Mouse (Mus musculus): ENCODE results near the gene Slc24a3. TPM values are rescaled to one million over a fixed set of nuclear protein-coding genes. Genes with fewer than 3 reads are reported as not detected.

Slc24a3 gene
- polyA plus RNA-seq, 1 experiment from 2014 or later: 1.8 TPM

DNA sequence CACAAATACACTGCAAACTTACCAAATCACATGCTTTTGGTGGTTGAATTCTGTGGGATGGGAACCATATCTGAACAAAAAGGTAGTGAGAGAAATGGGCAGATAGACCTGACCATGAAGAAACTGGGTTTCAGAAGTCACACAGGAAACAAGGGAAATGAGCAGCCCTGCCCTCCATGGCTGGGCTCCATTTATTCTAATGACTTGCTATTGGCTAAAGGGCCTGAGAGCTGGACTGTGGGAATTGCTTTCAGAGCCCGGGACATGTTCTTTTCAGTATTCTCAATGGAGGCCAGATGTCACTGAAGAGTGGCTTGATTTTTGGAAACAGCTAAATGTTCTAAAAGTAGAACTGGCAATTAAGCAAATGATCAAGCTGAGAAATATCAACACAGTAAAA, 120.9 kb downstream of the Slc24a3 start:
- Histone ChIP-seq H3K9ac (no peak overlapping the region), H3K4me2 (no peak overlapping the region), H3K4me1 (replicated peaks) (no peaks in the 10 kb centered on the region), H3K9me3 (replicated peaks) (no peaks in the 10 kb centered on the region), H3K36me3 (no peaks in the 10 kb centered on the region), H3K27me3 (no peaks in the 10 kb centered on the region), H3K27ac (no peak overlapping the region), H3K4me3 (no peak overlapping the region)
- 72% methylated on average over 1 of the region's 1 CpGs for WGBS
- ATAC-seq (replicated peaks; ENCODE audit: insufficient number of reproducible peaks, insufficient read depth, low FRiP score, low read depth): no peak

DNA sequence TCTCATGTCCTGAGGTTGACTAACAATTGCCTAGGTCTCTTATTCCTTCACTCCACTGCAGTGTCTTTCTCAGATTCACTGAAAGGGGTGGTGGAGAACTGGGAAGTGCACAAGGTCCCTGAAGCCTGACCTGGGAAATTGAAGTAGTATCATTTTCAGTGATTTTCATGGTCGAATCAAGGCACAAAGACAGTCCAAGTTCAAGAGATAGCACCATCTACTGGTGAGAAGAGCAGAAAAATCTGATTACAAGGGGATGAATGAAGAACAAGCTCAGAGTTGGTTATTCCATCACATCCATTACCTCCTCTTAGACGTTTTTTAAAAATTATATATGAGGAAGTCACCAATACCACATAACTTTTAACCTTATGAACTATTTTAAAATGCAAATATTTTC, 123.9 kb downstream of the Slc24a3 start:
- 20% methylated on average over 2 of the region's 2 CpGs for WGBS
- no peak overlapping the region for H3K4me3 ChIP-seq
- H3K36me3 ChIP-seq: no peaks in the 10 kb centered on the region
- no peaks in the 10 kb centered on the region for H3K9me3 ChIP-seq (replicated peaks)
- H3K27me3 ChIP-seq: no peaks in the 10 kb centered on the region
- H3K27ac ChIP-seq: no peak overlapping the region
- H3K9ac ChIP-seq: no peak overlapping the region
- no peak for ATAC-seq (replicated peaks; ENCODE audit: insufficient number of reproducible peaks, insufficient read depth, low FRiP score, low read depth)
- H3K4me2 ChIP-seq: no peak overlapping the region
- H3K4me1 ChIP-seq (replicated peaks): no peaks in the 10 kb centered on the region

DNA sequence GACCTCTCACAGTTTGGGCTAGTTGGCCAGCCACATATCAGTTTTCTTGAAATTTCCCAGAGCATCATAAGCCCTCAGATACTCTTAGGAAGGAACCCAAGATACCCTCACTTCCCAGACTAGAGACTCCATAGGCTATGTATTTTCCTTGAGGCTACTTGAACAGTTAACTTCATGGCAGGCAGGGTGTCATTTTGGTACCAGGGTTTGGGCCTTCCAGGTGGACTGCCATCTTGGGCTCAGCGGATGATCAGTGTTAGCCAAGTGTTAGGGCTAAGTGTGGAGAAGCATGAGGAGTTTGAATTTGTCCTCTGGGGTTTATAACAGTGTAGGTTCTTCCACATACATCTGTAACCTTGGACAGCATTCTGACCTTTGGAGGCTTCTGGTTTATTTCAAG, 124.6 kb downstream of the Slc24a3 start:
- ATAC-seq (replicated peaks; ENCODE audit: insufficient number of reproducible peaks, insufficient read depth, low FRiP score, low read depth): no peak
- Histone ChIP-seq H3K36me3 (no peaks in the 10 kb centered on the region), H3K27me3 (no peaks in the 10 kb centered on the region), H3K4me3 (no peak overlapping the region), H3K9ac (no peak overlapping the region), H3K9me3 (replicated peaks) (no peaks in the 10 kb centered on the region), H3K4me1 (replicated peaks) (no peaks in the 10 kb centered on the region), H3K27ac (no peak overlapping the region), H3K4me2 (no peak overlapping the region)
- 89% methylated on average over 1 of the region's 1 CpGs for WGBS

DNA sequence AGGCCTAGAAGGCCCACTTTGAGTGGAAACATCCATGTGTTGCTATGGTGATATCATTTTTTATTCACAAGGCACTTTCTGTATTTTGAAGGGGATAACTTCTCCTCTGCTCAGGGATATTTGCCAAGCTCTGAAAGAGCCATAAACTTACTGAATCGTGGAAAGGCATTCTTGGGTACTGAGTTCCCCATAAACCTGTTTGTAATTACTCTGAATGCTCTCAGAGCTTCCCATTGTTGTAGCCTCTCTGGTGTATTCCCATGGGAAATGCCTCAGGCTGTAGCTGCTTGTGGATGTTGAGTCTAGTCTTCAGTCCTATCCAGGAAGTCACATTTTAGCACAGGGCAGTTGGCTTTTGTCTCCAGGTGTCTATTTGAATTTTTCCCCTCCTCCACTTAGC, 125.3 kb downstream of the Slc24a3 start:
- no peaks in the 10 kb centered on the region for H3K27me3 ChIP-seq

GRCm38 (mm10) chr2:145296906-145297305, 129.4 kb downstream of the Slc24a3 start:
- Histone ChIP-seq H3K9me3 (replicated peaks) (no peaks in the 10 kb centered on the region), H3K4me3 (no peak overlapping the region), H3K4me2 (no peak overlapping the region), H3K36me3 (no peaks in the 10 kb centered on the region), H3K9ac (no peak overlapping the region), H3K27me3 (no peaks in the 10 kb centered on the region), H3K4me1 (replicated peaks) (no peaks in the 10 kb centered on the region), H3K27ac (no peak overlapping the region)
- 73% methylated on average over 1 of the region's 1 CpGs for WGBS
- no peak for ATAC-seq (replicated peaks; ENCODE audit: insufficient number of reproducible peaks, insufficient read depth, low FRiP score, low read depth)

More for the DNA sequence above, 125.3 kb downstream of the Slc24a3 start:
- no peak for ATAC-seq (replicated peaks; ENCODE audit: insufficient number of reproducible peaks, insufficient read depth, low FRiP score, low read depth)
- H3K4me1 ChIP-seq (replicated peaks): no peaks in the 10 kb centered on the region
- H3K27ac ChIP-seq: no peak overlapping the region
- H3K36me3 ChIP-seq: no peaks in the 10 kb centered on the region
- 52% methylated on average over 1 of the region's 1 CpGs for WGBS
- no peak overlapping the region for H3K4me2 ChIP-seq
- H3K9ac ChIP-seq: no peak overlapping the region
- H3K4me3 ChIP-seq: no peak overlapping the region
- no peaks in the 10 kb centered on the region for H3K9me3 ChIP-seq (replicated peaks)

- 54% methylated on average over 5 of the region's 5 CpGs for WGBS
- Histone ChIP-seq H3K4me3 (no peak overlapping the region), H3K9me3 (replicated peaks) (no peaks in the 10 kb centered on the region), H3K27ac (no peak overlapping the region), H3K4me1 (replicated peaks) (no peaks in the 10 kb centered on the region), H3K4me2 (no peak overlapping the region), H3K27me3 (no peaks in the 10 kb centered on the region), H3K9ac (no peak overlapping the region), H3K36me3 (no peaks in the 10 kb centered on the region)
- no peak for ATAC-seq (replicated peaks; ENCODE audit: insufficient number of reproducible peaks, insufficient read depth, low FRiP score, low read depth)
Observed at GRCm38 (mm10) chr2:145299914-145300699, 132.6 kb downstream of the Slc24a3 start.

DNA sequence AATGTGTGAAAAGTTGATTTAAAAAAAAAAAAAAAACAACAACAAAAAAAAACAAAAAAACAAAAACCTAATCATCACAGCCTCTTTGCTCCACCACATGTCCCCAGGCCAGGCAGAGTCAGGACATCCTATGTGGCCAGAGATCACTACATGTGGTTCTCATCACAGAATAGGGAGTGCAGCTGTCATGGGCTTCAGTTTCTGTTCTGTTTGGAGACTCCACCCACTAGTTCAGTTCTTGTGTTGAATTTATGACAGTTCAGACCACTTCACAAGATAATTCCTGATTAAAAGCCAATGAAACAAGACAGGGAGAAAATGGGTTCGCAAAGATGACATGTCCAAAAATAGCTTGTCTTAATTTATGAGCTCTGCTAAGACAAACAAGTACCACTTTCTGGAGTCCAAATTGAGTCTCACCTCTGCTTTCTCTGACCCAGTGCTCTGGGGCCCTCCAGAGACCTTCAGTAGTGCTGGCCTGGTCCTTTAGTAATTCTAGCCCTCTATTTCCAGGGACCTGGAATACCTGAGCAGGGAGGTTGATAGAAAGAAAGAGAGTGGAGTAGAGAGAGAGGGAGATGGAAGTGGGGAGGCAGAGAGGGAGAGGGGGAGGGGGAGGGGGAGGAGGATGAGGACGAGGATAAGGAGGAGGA, 139.8 kb downstream of the Slc24a3 start:
- H3K4me3 ChIP-seq: no peak overlapping the region
- no peak for ATAC-seq (replicated peaks; ENCODE audit: insufficient number of reproducible peaks, insufficient read depth, low FRiP score, low read depth)
- no peak overlapping the region for H3K4me2 ChIP-seq
- H3K4me1 ChIP-seq (replicated peaks): no peaks in the 10 kb centered on the region
- no peaks in the 10 kb centered on the region for H3K27me3 ChIP-seq
- no peak overlapping the region for H3K9ac ChIP-seq
- no peak overlapping the region for H3K27ac ChIP-seq
- no peaks in the 10 kb centered on the region for H3K36me3 ChIP-seq
- WGBS: 43% methylated on average over 2 of the region's 2 CpGs
- H3K9me3 ChIP-seq (replicated peaks): no peaks in the 10 kb centered on the region

DNA sequence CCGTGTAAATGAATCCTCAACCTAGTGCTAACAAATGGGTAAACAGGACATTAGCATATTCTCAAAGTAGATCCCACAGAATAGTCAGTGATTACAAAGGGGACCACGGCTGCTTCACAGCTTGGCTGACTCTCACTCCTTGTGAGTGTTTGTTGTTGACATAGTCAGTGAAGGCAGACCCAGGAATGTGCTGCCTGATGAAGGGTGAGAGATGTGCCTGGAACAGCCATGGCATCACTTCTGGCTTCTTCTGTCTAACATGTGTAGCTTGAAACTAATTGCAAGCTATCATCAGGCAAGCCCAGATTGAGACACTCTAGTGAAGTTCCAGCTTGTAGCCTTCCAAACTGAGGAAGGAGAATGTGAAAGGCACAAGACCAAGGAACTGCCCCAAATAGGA, 151.4 kb downstream of the Slc24a3 start:
- Histone ChIP-seq H3K9me3 (replicated peaks) (no peaks in the 10 kb centered on the region), H3K27ac (no peak overlapping the region), H3K9ac (no peak overlapping the region), H3K4me3 (no peak overlapping the region), H3K4me1 (replicated peaks) (no peaks in the 10 kb centered on the region), H3K36me3 (no peaks in the 10 kb centered on the region), H3K27me3 (no peaks in the 10 kb centered on the region), H3K4me2 (no peak overlapping the region)
- WGBS: 46% methylated on average over 2 of the region's 2 CpGs
- ATAC-seq (replicated peaks; ENCODE audit: insufficient number of reproducible peaks, insufficient read depth, low FRiP score, low read depth): no peak

- no peak overlapping the region for H3K9ac ChIP-seq
- H3K9me3 ChIP-seq (replicated peaks): no peaks in the 10 kb centered on the region
- 0 out of 2 replicates have a peak, but pooled peaks cover 2% of the 10 kb centered on the region for H3K4me1 ChIP-seq (replicated peaks)
- 91% methylated on average over 3 of the region's 3 CpGs for WGBS
- no peak overlapping the region for H3K4me3 ChIP-seq
- H3K27me3 ChIP-seq: no peaks in the 10 kb centered on the region
- no peak for ATAC-seq (replicated peaks; ENCODE audit: insufficient number of reproducible peaks, insufficient read depth, low FRiP score, low read depth)
- H3K36me3 ChIP-seq: no peaks in the 10 kb centered on the region
- no peak overlapping the region for H3K27ac ChIP-seq
- no peak overlapping the region for H3K4me2 ChIP-seq
Observed at GRCm38 (mm10) chr2:145321287-145321686, 153.7 kb downstream of the Slc24a3 start.

- Histone ChIP-seq H3K4me2 (no peak overlapping the region), H3K9ac (no peak overlapping the region), H3K27ac (no peak overlapping the region), H3K4me1 (replicated peaks) (0 out of 2 replicates have a peak, but pooled peaks cover 2% of the 10 kb centered on the region), H3K4me3 (no peak overlapping the region), H3K27me3 (no peaks in the 10 kb centered on the region), H3K36me3 (no peaks in the 10 kb centered on the region), H3K9me3 (replicated peaks) (no peaks in the 10 kb centered on the region)
- no peak for ATAC-seq (replicated peaks; ENCODE audit: insufficient number of reproducible peaks, insufficient read depth, low FRiP score, low read depth)
Observed at GRCm38 (mm10) chr2:145321755-145322154, 154.2 kb downstream of the Slc24a3 start.

DNA sequence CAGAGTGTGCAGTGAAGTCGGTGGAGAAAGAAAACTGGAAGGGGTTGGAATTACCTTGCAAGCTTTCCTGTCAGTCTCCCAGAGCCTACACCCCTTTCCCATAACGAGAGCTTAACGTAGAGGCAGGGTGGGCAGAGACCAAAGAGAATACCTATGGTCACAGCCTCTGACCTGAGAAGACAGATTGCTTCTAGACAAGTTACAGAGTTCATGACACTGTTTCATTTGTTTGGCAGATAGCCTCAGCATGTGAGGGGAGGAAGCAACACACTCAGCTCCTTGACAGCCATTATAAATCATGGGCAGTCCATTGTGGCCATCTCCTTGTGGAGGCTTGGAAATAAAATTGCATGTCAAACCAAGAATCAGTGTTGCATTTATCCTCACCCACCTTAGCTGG, 156.9 kb downstream of the Slc24a3 start:
- ATAC-seq (replicated peaks; ENCODE audit: insufficient number of reproducible peaks, insufficient read depth, low FRiP score, low read depth): no peak
- Histone ChIP-seq H3K27ac (no peak overlapping the region), H3K36me3 (no peaks in the 10 kb centered on the region), H3K9ac (no peak overlapping the region), H3K9me3 (replicated peaks) (no peaks in the 10 kb centered on the region), H3K27me3 (no peaks in the 10 kb centered on the region), H3K4me3 (no peak overlapping the region), H3K4me1 (replicated peaks) (0 out of 2 replicates have a peak, but pooled peaks cover 2% of the 10 kb centered on the region), H3K4me2 (no peak overlapping the region)
- 62% methylated on average over 3 of the region's 3 CpGs for WGBS

- Histone ChIP-seq H3K9me3 (replicated peaks) (no peaks in the 10 kb centered on the region), H3K36me3 (no peaks in the 10 kb centered on the region), H3K4me2 (no peak overlapping the region), H3K9ac (no peak overlapping the region), H3K27me3 (no peaks in the 10 kb centered on the region), H3K27ac (no peak overlapping the region), H3K4me1 (replicated peaks) (0 out of 2 replicates have a peak, but pooled peaks cover 2% of the 10 kb centered on the region), H3K4me3 (no peak overlapping the region)
- 46% methylated on average over 4 of the region's 4 CpGs for WGBS
- ATAC-seq (replicated peaks; ENCODE audit: insufficient number of reproducible peaks, insufficient read depth, low FRiP score, low read depth): no peak
Observed at GRCm38 (mm10) chr2:145325852-145326251, 158.3 kb downstream of the Slc24a3 start.
